Mouse (Mus musculus) lung, postnatal 0 days (tissue): ENCODE results near the gene Casp6.

Experiments used
- CTCF ChIP-seq: IDR thresholded peaks from 2 replicates; pipeline ENCODE4 v1.5.1; 2016; ENCODE audit warnings: antibody characterized with exemption, mild to moderate bottlenecking
- EP300 ChIP-seq: IDR thresholded peaks from 2 replicates; pipeline ENCODE4 v1.6.1; 2016; ENCODE audit warnings: antibody characterized with exemption, mild to moderate bottlenecking, control low read depth

- TF ChIP-seq CTCF (no peak), EP300 (0 out of 2 replicates have a peak, but pooled peaks have one; percentile 33)
These were observed 20.2 kb upstream of the Casp6 start for GRCm38 (mm10) chr3:129880925-129881593.
